Mouse (Mus musculus): Measurements from ENCODE around the gene Nme7.

Gene Nme7

GRCm38 (mm10) chr1:164320731-164321130, 16.8 kb downstream of the Nme7 start:
- DNase-seq: no peak

GRCm38 (mm10) chr1:164321408-164321807, 17.5 kb downstream of the Nme7 start:
- DNase-seq: no peak

GRCm38 (mm10) chr1:164322987-164323650, 19.2 kb downstream of the Nme7 start:
- DNase-seq: no peak

GRCm38 (mm10) chr1:164324221-164324620, 20.3 kb downstream of the Nme7 start:
- no peak for DNase-seq

- no peak for DNase-seq
These were observed 21.0 kb downstream of the Nme7 start for GRCm38 (mm10) chr1:164324878-164325277.

GRCm38 (mm10) chr1:164326600-164327155, 22.8 kb downstream of the Nme7 start:
- no peak for DNase-seq

GRCm38 (mm10) chr1:164327764-164328163, 23.8 kb downstream of the Nme7 start:
- DNase-seq: no peak

GRCm38 (mm10) chr1:164332559-164332958, 28.6 kb downstream of the Nme7 start:
- DNase-seq: no peak

- DNase-seq: no peak
These were observed 31.5 kb downstream of the Nme7 start for GRCm38 (mm10) chr1:164335435-164335834.

GRCm38 (mm10) chr1:164335846-164336245, 31.9 kb downstream of the Nme7 start:
- DNase-seq: no peak

- peak; percentile 72 for DNase-seq
These were observed 38.2 kb downstream of the Nme7 start for GRCm38 (mm10) chr1:164342161-164342560.

GRCm38 (mm10) chr1:164353443-164353842, 49.5 kb downstream of the Nme7 start:
- no peak for DNase-seq

GRCm38 (mm10) chr1:164357995-164358394, 54.1 kb downstream of the Nme7 start:
- no peak for DNase-seq

- DNase-seq: no peak
These were observed 58.1 kb downstream of the Nme7 start for GRCm38 (mm10) chr1:164361997-164362396.

- DNase-seq: peak; percentile 89
These were observed 62.5 kb downstream of the Nme7 start for GRCm38 (mm10) chr1:164366156-164367128.

GRCm38 (mm10) chr1:164368152-164368551, 64.2 kb downstream of the Nme7 start:
- DNase-seq: no peak

GRCm38 (mm10) chr1:164369781-164370180, 65.9 kb downstream of the Nme7 start:
- DNase-seq: no peak

GRCm38 (mm10) chr1:164373029-164373428, 69.1 kb downstream of the Nme7 start:
- DNase-seq: no peak

GRCm38 (mm10) chr1:164374020-164374419, 70.1 kb downstream of the Nme7 start:
- DNase-seq: no peak

GRCm38 (mm10) chr1:164375626-164376025, 71.7 kb downstream of the Nme7 start:
- DNase-seq: no peak

- DNase-seq: no peak
These were observed 73.0 kb downstream of the Nme7 start for GRCm38 (mm10) chr1:164376761-164377487.

GRCm38 (mm10) chr1:164383621-164384020, 79.7 kb downstream of the Nme7 start:
- DNase-seq: no peak

GRCm38 (mm10) chr1:164384354-164384753, 80.4 kb downstream of the Nme7 start:
- DNase-seq: no peak
